24 mouse cellular contexts compared by ENCODE assay signal in genomic region chr12:55885449-55885848, GRCm38 (mm10). TPM values are rescaled to one million over a fixed set of nuclear protein-coding genes. Genes with fewer than 3 reads are reported as not detected.
DNase-seq lines count a peak whose midpoint lies in the region; ATAC-seq and TF ChIP-seq lines count a peak whose summit lies in the region.
"Had no signal": no experiment of that assay in that cellular context is flagged by ENCODE, and none has a peak within 500 bp of the region (broad histone marks: within the 10 kb centered on the region; RNA-seq: fewer than 3 reads in every experiment).

No protein-coding gene starts in this region.

- no peaks in the 10 kb centered on the region for H3K36me3 ChIP-seq in hindbrain, postnatal 0 days (ENCODE audit: insufficient read depth, low read length)
- no peaks in the 10 kb centered on the region for H3K36me3 ChIP-seq in hindbrain, embryonic 16.5 days (ENCODE audit: control insufficient read depth, insufficient read depth, low read length)
- H3K36me3 ChIP-seq in midbrain, embryonic 14.5 days (ENCODE audit: control insufficient read depth, insufficient read depth, low read length), result no peaks in the 10 kb centered on the region
- no peaks in the 10 kb centered on the region for H3K36me3 ChIP-seq in midbrain, embryonic 13.5 days
- H3K36me3 ChIP-seq: embryonic facial prominence, embryonic 15.5 days; heart, embryonic 15.5 days; hindbrain, embryonic 15.5 days; limb, embryonic 10.5 days; midbrain, embryonic 12.5 days; stomach, embryonic 15.5 days had no signal

- ATAC-seq in hindbrain, postnatal 0 days, result no peak
- ATAC-seq in hindbrain, embryonic 16.5 days, result no peak
- ATAC-seq in midbrain, embryonic 14.5 days (ENCODE audit: low FRiP score, low TSS enrichment), result no peak
- no peak for ATAC-seq in midbrain, embryonic 13.5 days
- no peak for ATAC-seq in inflammation-experienced regulatory T-cells, adult 6 months
- ATAC-seq: intestine, postnatal 0 days had no signal

- no peak overlapping the region for H3K9ac ChIP-seq in hindbrain, postnatal 0 days (replicated peaks; ENCODE audit: low read length)
- no peak overlapping the region for H3K9ac ChIP-seq in hindbrain, embryonic 16.5 days (ENCODE audit: low read depth, low read length)
- H3K9ac ChIP-seq in midbrain, embryonic 14.5 days (replicated peaks; ENCODE audit: low read length), result no peak overlapping the region
- no peak overlapping the region for H3K9ac ChIP-seq in midbrain, embryonic 13.5 days (replicated peaks)
- H3K9ac ChIP-seq: embryonic facial prominence, embryonic 15.5 days; heart, embryonic 15.5 days; hindbrain, embryonic 15.5 days; midbrain, embryonic 12.5 days; stomach, embryonic 15.5 days had no signal

- TF ChIP-seq CTCF in hindbrain, postnatal 0 days (IDR thresholded peaks at IDR 0.05; ENCODE audit: low read depth), result peak; percentile 60

- DNase-seq in hindbrain, postnatal 0 days (ENCODE audit: low spot score), result peak; percentile 56
- peak; percentile 67 for DNase-seq in midbrain, embryonic 14.5 days
- peak; percentile 15 for DNase-seq in brain, adult 2 months (ENCODE audit: low read depth, low spot score)
- DNase-seq in frontal cortex, postnatal 10 days (ENCODE audit: low spot score in 2 of 2), result no peak
- DNase-seq: cerebellum, adult 18-20 months; cerebellum, postnatal 14 days; gastrocnemius, adult 2 months; heart, postnatal 36 days; kidney, postnatal 4 days; liver; lung, postnatal 10 days; thymus, adult 18-20 months; thymus, postnatal 36 days had no signal

- no peak overlapping the region for H3K4me2 ChIP-seq in hindbrain, postnatal 0 days (ENCODE audit: low read depth, low read length)
- H3K4me2 ChIP-seq in hindbrain, embryonic 16.5 days (ENCODE audit: low read length), result no peak overlapping the region
- H3K4me2 ChIP-seq in midbrain, embryonic 14.5 days (ENCODE audit: low read length), result no peak overlapping the region
- H3K4me2 ChIP-seq in midbrain, embryonic 13.5 days (replicated peaks), result no peak overlapping the region
- H3K4me2 ChIP-seq: embryonic facial prominence, embryonic 15.5 days; heart, embryonic 15.5 days; hindbrain, embryonic 15.5 days; midbrain, embryonic 12.5 days; stomach, embryonic 15.5 days had no signal

- H3K4me1 ChIP-seq in hindbrain, postnatal 0 days (ENCODE audit: insufficient read depth, low read length), result no peaks in the 10 kb centered on the region
- no peaks in the 10 kb centered on the region for H3K4me1 ChIP-seq in hindbrain, embryonic 16.5 days (ENCODE audit: control insufficient read depth, insufficient read depth, low read depth, low read length)
- H3K4me1 ChIP-seq in midbrain, embryonic 14.5 days (ENCODE audit: control insufficient read depth, insufficient read depth, low read length), result no peaks in the 10 kb centered on the region
- 0 out of 2 replicates have a peak, but pooled peaks cover 6% of the 10 kb centered on the region for H3K4me1 ChIP-seq in midbrain, embryonic 13.5 days (replicated peaks)
- H3K4me1 ChIP-seq: embryonic facial prominence, embryonic 15.5 days; heart, embryonic 15.5 days; hindbrain, embryonic 15.5 days; limb, embryonic 10.5 days; midbrain, embryonic 12.5 days; stomach, embryonic 15.5 days had no signal

- no peaks in the 10 kb centered on the region for H3K27me3 ChIP-seq in hindbrain, postnatal 0 days (ENCODE audit: insufficient read depth, low read length)
- H3K27me3 ChIP-seq in hindbrain, embryonic 16.5 days (replicated peaks; ENCODE audit: control insufficient read depth, insufficient read depth, low read length), result 0 out of 2 replicates have a peak, but pooled peaks cover 2% of the 10 kb centered on the region
- no peaks in the 10 kb centered on the region for H3K27me3 ChIP-seq in midbrain, embryonic 14.5 days (ENCODE audit: control insufficient read depth, insufficient read depth, low read length)
- 0 out of 2 replicates have a peak, but pooled peaks cover 2% of the 10 kb centered on the region for H3K27me3 ChIP-seq in midbrain, embryonic 13.5 days
- H3K27me3 ChIP-seq: embryonic facial prominence, embryonic 15.5 days; heart, embryonic 15.5 days; stomach, embryonic 15.5 days had no signal

- 51% methylated on average over 4 of the region's 4 CpGs for WGBS in hindbrain, postnatal 0 days
- 67% methylated on average over 4 of the region's 4 CpGs for WGBS in hindbrain, embryonic 16.5 days
- WGBS in midbrain, embryonic 14.5 days, result 64% methylated on average over 4 of the region's 4 CpGs
- 56% methylated on average over 4 of the region's 4 CpGs for WGBS in midbrain, embryonic 13.5 days

- no peak overlapping the region for H3K4me3 ChIP-seq in hindbrain, postnatal 0 days (ENCODE audit: low read length)
- no peak overlapping the region for H3K4me3 ChIP-seq in hindbrain, embryonic 16.5 days (ENCODE audit: low read length)
- no peak overlapping the region for H3K4me3 ChIP-seq in midbrain, embryonic 14.5 days (replicated peaks; ENCODE audit: low read depth, low read length)
- H3K4me3 ChIP-seq in midbrain, embryonic 13.5 days (replicated peaks), result no peak overlapping the region
- H3K4me3 ChIP-seq: embryonic facial prominence, embryonic 15.5 days; gastrocnemius, adult 2 months; heart, embryonic 15.5 days; hindbrain, embryonic 15.5 days; limb, embryonic 10.5 days; midbrain, embryonic 12.5 days; myocyte; stomach, embryonic 15.5 days had no signal

- no peaks in the 10 kb centered on the region for H3K9me3 ChIP-seq in hindbrain, postnatal 0 days (ENCODE audit: low read length)
- H3K9me3 ChIP-seq in hindbrain, embryonic 16.5 days (ENCODE audit: control insufficient read depth, low read length), result no peaks in the 10 kb centered on the region
- no peaks in the 10 kb centered on the region for H3K9me3 ChIP-seq in midbrain, embryonic 14.5 days (ENCODE audit: control insufficient read depth, low read length)
- H3K9me3 ChIP-seq in midbrain, embryonic 13.5 days, result no peaks in the 10 kb centered on the region
- H3K9me3 ChIP-seq: embryonic facial prominence, embryonic 15.5 days; heart, embryonic 15.5 days; hindbrain, embryonic 15.5 days; limb, embryonic 10.5 days; midbrain, embryonic 12.5 days; stomach, embryonic 15.5 days had no signal

- no peak overlapping the region for H3K27ac ChIP-seq in hindbrain, postnatal 0 days
- no peak overlapping the region for H3K27ac ChIP-seq in hindbrain, embryonic 16.5 days (ENCODE audit: low read depth, low read length)
- H3K27ac ChIP-seq in midbrain, embryonic 14.5 days (replicated peaks; ENCODE audit: low read depth, low read length), result no peak overlapping the region
- no peak overlapping the region for H3K27ac ChIP-seq in midbrain, embryonic 13.5 days
- H3K27ac ChIP-seq: embryonic facial prominence, embryonic 15.5 days; gastrocnemius, adult 2 months; heart, embryonic 15.5 days; hindbrain, embryonic 15.5 days; limb, embryonic 10.5 days; midbrain, embryonic 12.5 days; stomach, embryonic 15.5 days had no signal

RNA-seq across cellular contexts. Expression of gene Brms1l, which starts 49.3 kb away (rescaled TPM):
- 29.1 and 32.1 TPM in 2 replicates for total RNA-seq in hindbrain, postnatal 0 days (2014; rRNA removed)
- 39.3 and 40.9 TPM in 2 replicates for polyA plus RNA-seq in hindbrain, postnatal 0 days (2015; fragmentation: Nextera tagmentation; extraction: Ambion mirVana)
- 50.8 and 54.8 TPM in 2 replicates for polyA plus RNA-seq in hindbrain, embryonic 16.5 days (2015; fragmentation: Nextera tagmentation; extraction: Ambion mirVana)
- polyA plus RNA-seq in midbrain, embryonic 14.5 days (2014; fragmentation: Nextera tagmentation; extraction: Ambion mirVana), result 40.5 and 46.7 TPM in 2 replicates
- 52.5 and 56.1 TPM in 2 replicates for polyA plus RNA-seq in midbrain, embryonic 13.5 days (2015; fragmentation: Nextera tagmentation; extraction: Ambion mirVana)
- polyA plus RNA-seq in inflammation-experienced regulatory T-cells, adult 6 months (2017; shearing (Covaris generic)), result 10 to 100 TPM in 2 of 3 experiments, 1 to 10 TPM in 1; 9.6 to 14.3 (median 14.1) TPM

Comparison
In these comparisons a context has a peak if more than half of its experiments do, and no peak if none do; other contexts are left out.
1. DNase-seq: peak in hindbrain, postnatal 0 days (single experiment), midbrain, embryonic 14.5 days (single experiment) and brain, adult 2 months (single experiment); none in frontal cortex, postnatal 10 days (0 of 2).